Mouse (Mus musculus): ENCODE data around the gene Cd101.

DNA sequence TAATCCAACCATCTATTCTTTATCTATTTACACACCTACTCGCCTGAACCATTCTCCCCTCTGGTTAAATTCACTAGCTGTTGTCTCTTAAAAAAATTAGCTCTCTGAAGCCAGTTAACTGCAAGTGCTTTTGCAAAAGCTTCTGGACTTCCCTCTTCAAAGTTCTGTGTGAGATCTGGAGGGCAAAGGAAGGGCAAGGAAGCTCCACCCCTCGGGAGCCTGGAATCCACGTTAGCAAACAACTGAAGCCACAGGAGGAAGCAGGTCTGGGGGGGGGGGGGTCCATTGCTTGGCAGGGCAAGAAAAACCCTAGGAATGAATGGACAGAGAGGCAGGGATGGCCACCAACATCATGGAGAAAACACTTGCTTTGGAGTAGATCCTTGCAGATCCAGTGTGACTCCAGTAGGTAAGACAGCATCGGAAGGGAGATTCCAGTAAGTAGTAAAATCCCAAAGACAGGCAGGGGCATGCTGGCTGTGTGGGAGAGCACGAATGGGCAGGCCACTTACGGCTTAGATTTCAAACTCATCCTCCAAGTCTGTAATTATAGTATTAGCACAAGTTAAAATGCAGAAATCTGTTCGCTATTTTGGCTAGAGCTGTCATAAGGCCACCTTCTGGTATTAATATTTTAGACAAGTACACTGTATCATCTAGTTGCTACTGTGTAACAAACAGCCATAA lies 2.2 kb upstream of the Cd101 start:
- no peak for TF ChIP-seq CTCF (IDR thresholded peaks at IDR 0.05; ENCODE audit: control insufficient read depth, insufficient read depth, low read length)
- TF ChIP-seq POLR2A (IDR thresholded peaks at IDR 0.05; ENCODE audit: borderline replicate concordance, control insufficient read depth, low read depth, low read length) = no peak

Data from bone marrow, adult 2 months (tissue).